Mouse (Mus musculus): ENCODE measurements around the gene Trak2. TPM values are rescaled to one million over a fixed set of nuclear protein-coding genes. Genes with fewer than 3 reads are reported as not detected.

Gene Trak2
- polyA plus RNA-seq, 1 experiment from 2014 or later = 20.4 TPM

- no peak overlapping the region for H3K27ac ChIP-seq (replicated peaks)
- no peak overlapping the region for H3K9ac ChIP-seq (replicated peaks)
- H3K9me3 ChIP-seq = no peaks in the 10 kb centered on the region
- 68% methylated on average over 5 of the region's 5 CpGs for WGBS
- H3K4me3 ChIP-seq = no peak overlapping the region
- ATAC-seq (ENCODE audit: low FRiP score, low read depth) = no peak
- 0 out of 2 replicates have a peak, but pooled peaks cover 2% of the 10 kb centered on the region for H3K4me1 ChIP-seq
- H3K4me2 ChIP-seq (replicated peaks) = no peak overlapping the region
- no peaks in the 10 kb centered on the region for H3K36me3 ChIP-seq
- no peaks in the 10 kb centered on the region for H3K27me3 ChIP-seq
Measured at GRCm38 (mm10) chr1:58952526-58952925, 20.7 kb downstream of the Trak2 start.

- H3K4me3 ChIP-seq = no peak overlapping the region
- no peak overlapping the region for H3K9ac ChIP-seq (replicated peaks)
- no peaks in the 10 kb centered on the region for H3K9me3 ChIP-seq
- no peaks in the 10 kb centered on the region for H3K27me3 ChIP-seq
- H3K27ac ChIP-seq (replicated peaks) = no peak overlapping the region
- ATAC-seq (ENCODE audit: low FRiP score, low read depth) = no peak
- no peak overlapping the region for H3K4me2 ChIP-seq (replicated peaks)
- H3K36me3 ChIP-seq = no peaks in the 10 kb centered on the region
- H3K4me1 ChIP-seq = 0 out of 2 replicates have a peak, but pooled peaks cover 2% of the 10 kb centered on the region
- 72% methylated on average over 4 of the region's 4 CpGs for WGBS
Measured at GRCm38 (mm10) chr1:58951841-58952240, 21.4 kb downstream of the Trak2 start.

- H3K9me3 ChIP-seq = no peaks in the 10 kb centered on the region
- WGBS = 35% methylated on average over 8 of the region's 8 CpGs
- H3K27me3 ChIP-seq = no peaks in the 10 kb centered on the region
- no peak overlapping the region for H3K9ac ChIP-seq (replicated peaks)
- 0 out of 2 replicates have a peak, but pooled peaks cover 2% of the 10 kb centered on the region for H3K4me1 ChIP-seq
- no peak for ATAC-seq (ENCODE audit: low FRiP score, low read depth)
- no peak overlapping the region for H3K27ac ChIP-seq (replicated peaks)
- H3K36me3 ChIP-seq = peaks cover 2% of the 10 kb centered on the region
- no peak overlapping the region for H3K4me3 ChIP-seq
- no peak overlapping the region for H3K4me2 ChIP-seq (replicated peaks)
Measured at GRCm38 (mm10) chr1:58950899-58951648, 22.2 kb downstream of the Trak2 start.

- 88% methylated on average over 6 of the region's 6 CpGs for WGBS
- ATAC-seq (ENCODE audit: low FRiP score, low read depth) = no peak
- Histone ChIP-seq H3K27me3 (no peaks in the 10 kb centered on the region), H3K4me2 (replicated peaks) (no peak overlapping the region), H3K4me1 (0 out of 2 replicates have a peak, but pooled peaks cover 2% of the 10 kb centered on the region), H3K9me3 (no peaks in the 10 kb centered on the region), H3K36me3 (peaks cover 17% of the 10 kb centered on the region), H3K27ac (replicated peaks) (no peak overlapping the region), H3K4me3 (no peak overlapping the region), H3K9ac (replicated peaks) (no peak overlapping the region)
Measured at GRCm38 (mm10) chr1:58949561-58950106, 23.6 kb downstream of the Trak2 start.

DNA sequence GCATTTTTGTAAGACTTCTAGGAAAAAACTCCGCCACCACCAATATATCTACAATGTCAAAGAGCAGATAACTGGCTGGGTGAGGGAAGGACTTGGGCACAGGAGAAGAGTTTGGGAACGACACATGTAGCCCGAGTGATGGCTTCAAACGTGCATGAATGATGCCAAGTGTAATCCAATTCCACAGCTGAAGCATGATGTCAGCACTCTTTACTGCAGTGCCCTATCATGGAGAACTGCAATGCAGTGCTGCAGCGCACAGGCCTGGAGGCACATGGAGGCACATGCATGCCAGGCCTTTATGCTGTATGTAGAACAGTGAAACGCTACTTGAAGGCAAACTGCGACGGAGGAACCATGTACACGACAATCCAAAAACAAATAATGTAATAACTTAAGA, 26.5 kb downstream of the Trak2 start:
- 95% methylated on average over 9 of the region's 9 CpGs for whole genome bisulfite sequencing
- Histone ChIP-seq H3K27me3 (no peaks in the 10 kb centered on the region), H3K9me3 (no peaks in the 10 kb centered on the region), H3K27ac (replicated peaks) (no peak overlapping the region), H3K4me3 (no peak overlapping the region), H3K4me1 (0 out of 2 replicates have a peak, but pooled peaks cover 1% of the 10 kb centered on the region), H3K9ac (replicated peaks) (no peak overlapping the region), H3K4me2 (replicated peaks) (no peak overlapping the region), H3K36me3 (peaks cover 18% of the 10 kb centered on the region)
- no peak for ATAC-seq (ENCODE audit: low FRiP score, low read depth)

- Histone ChIP-seq H3K27me3 (no peaks in the 10 kb centered on the region), H3K4me3 (no peak overlapping the region), H3K36me3 (peaks cover 18% of the 10 kb centered on the region), H3K4me1 (no peaks in the 10 kb centered on the region), H3K27ac (replicated peaks) (no peak overlapping the region), H3K9ac (replicated peaks) (no peak overlapping the region), H3K4me2 (replicated peaks) (no peak overlapping the region), H3K9me3 (no peaks in the 10 kb centered on the region)
- 94% methylated on average over 7 of the region's 7 CpGs for WGBS
- ATAC-seq (ENCODE audit: low FRiP score, low read depth) = no peak
Measured at GRCm38 (mm10) chr1:58945960-58946670, 27.1 kb downstream of the Trak2 start.

DNA sequence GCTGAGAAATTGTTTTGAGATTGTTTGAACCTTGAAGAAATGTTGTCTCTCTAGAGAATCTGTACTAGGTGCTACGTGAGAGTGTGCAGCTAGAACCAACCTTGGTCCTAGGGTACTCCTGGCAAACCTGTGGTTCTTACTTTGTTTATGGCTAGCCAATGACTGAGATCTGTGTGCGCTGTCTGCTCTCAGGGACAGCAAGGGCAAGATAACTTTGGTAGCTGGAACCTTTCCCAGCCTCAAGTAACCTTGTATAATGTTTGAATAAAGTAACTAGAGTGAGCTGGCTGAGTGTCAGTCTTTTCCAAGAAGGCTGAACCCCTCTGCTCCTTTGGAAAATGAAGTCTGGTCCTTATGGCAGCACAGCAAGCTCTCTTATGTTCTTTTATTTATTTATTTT, 27.7 kb downstream of the Trak2 start:
- no peak overlapping the region for H3K9ac ChIP-seq (replicated peaks)
- H3K4me1 ChIP-seq = no peaks in the 10 kb centered on the region
- no peaks in the 10 kb centered on the region for H3K27me3 ChIP-seq
- 100% methylated on average over 2 of the region's 2 CpGs for WGBS
- no peak overlapping the region for H3K27ac ChIP-seq (replicated peaks)
- peaks cover 19% of the 10 kb centered on the region for H3K36me3 ChIP-seq
- H3K9me3 ChIP-seq = no peaks in the 10 kb centered on the region
- H3K4me2 ChIP-seq (replicated peaks) = no peak overlapping the region
- no peak for ATAC-seq (ENCODE audit: low FRiP score, low read depth)
- no peak overlapping the region for H3K4me3 ChIP-seq

DNA sequence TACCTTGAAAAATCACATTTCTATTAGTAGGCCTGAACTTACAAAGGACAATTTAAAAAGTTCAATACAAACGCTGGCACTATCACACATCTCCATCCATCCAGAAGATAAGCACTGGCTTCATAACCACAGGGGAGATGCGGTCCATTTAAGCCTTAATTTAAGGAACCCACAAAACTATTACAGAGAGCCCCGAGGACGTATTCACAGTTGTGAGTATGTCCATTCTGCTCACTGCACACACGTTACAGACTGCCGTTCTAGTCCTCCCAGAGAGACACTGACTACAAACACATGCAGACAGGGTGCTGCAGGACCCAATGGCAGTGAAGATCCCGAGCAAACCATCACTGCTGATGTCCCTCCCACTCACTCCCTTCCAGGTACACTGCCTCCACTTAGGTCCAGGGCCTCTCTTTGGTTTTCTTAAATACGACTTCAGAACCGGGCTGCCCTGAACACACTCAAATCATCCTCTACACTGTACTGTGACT, 35.6 kb downstream of the Trak2 start:
- Histone ChIP-seq H3K36me3 (peaks cover 11% of the 10 kb centered on the region), H3K4me1 (no peaks in the 10 kb centered on the region), H3K4me3 (no peak overlapping the region), H3K4me2 (replicated peaks) (no peak overlapping the region), H3K9me3 (no peaks in the 10 kb centered on the region), H3K27ac (replicated peaks) (no peak overlapping the region), H3K27me3 (no peaks in the 10 kb centered on the region), H3K9ac (replicated peaks) (no peak overlapping the region)
- 94% methylated on average over 9 of the region's 9 CpGs for WGBS
- ATAC-seq (ENCODE audit: low FRiP score, low read depth) = no peak

- H3K27me3 ChIP-seq = no peaks in the 10 kb centered on the region
- peaks cover 11% of the 10 kb centered on the region for H3K36me3 ChIP-seq
- no peaks in the 10 kb centered on the region for H3K9me3 ChIP-seq
- H3K27ac ChIP-seq (replicated peaks) = no peak overlapping the region
- H3K4me3 ChIP-seq = no peak overlapping the region
- WGBS = 93% methylated on average over 10 of the region's 10 CpGs
- H3K4me2 ChIP-seq (replicated peaks) = no peak overlapping the region
- ATAC-seq (ENCODE audit: low FRiP score, low read depth) = no peak
- no peaks in the 10 kb centered on the region for H3K4me1 ChIP-seq
- no peak overlapping the region for H3K9ac ChIP-seq (replicated peaks)
Measured at GRCm38 (mm10) chr1:58936746-58937605, 36.3 kb downstream of the Trak2 start.

- 94% methylated on average over 5 of the region's 5 CpGs for WGBS
- 0 out of 2 replicates have a peak, but pooled peaks cover 4% of the 10 kb centered on the region for H3K9me3 ChIP-seq
- no peak overlapping the region for H3K4me3 ChIP-seq
- no peak overlapping the region for H3K27ac ChIP-seq (replicated peaks)
- no peak for ATAC-seq (ENCODE audit: low FRiP score, low read depth)
- no peak overlapping the region for H3K9ac ChIP-seq (replicated peaks)
- peaks cover 21% of the 10 kb centered on the region for H3K36me3 ChIP-seq
- H3K27me3 ChIP-seq = no peaks in the 10 kb centered on the region
- no peak overlapping the region for H3K4me2 ChIP-seq (replicated peaks)
- H3K4me1 ChIP-seq = no peaks in the 10 kb centered on the region
Measured at GRCm38 (mm10) chr1:58926664-58927063, 46.6 kb downstream of the Trak2 start.

DNA sequence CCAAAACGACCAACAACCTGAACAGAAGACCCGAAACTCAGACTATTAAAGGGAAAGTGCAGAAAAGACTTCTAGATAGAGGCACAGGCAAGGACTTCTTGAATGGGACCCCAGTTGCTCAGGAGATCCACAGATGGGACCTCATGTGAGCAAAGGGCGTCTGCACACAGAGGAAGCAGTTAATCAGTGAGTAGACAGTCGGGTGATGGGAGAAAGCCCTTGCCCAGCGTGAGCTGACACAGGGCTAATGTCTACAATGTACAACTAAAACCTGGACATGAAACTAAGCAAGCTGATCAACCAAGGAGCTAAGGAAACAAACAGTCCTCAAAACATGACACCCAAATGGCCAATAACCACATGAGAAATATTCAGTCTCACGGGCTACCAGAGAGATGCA, 55.7 kb downstream of the Trak2 start:
- H3K27ac ChIP-seq (replicated peaks) = no peak overlapping the region
- H3K4me1 ChIP-seq = no peaks in the 10 kb centered on the region
- no peaks in the 10 kb centered on the region for H3K27me3 ChIP-seq
- peaks cover 55% of the 10 kb centered on the region for H3K36me3 ChIP-seq
- H3K9me3 ChIP-seq = no peaks in the 10 kb centered on the region
- H3K9ac ChIP-seq (replicated peaks) = no peak overlapping the region
- no peak overlapping the region for H3K4me3 ChIP-seq
- WGBS = 91% methylated on average over 6 of the region's 6 CpGs
- H3K4me2 ChIP-seq (replicated peaks) = no peak overlapping the region
- no peak for ATAC-seq (ENCODE audit: low FRiP score, low read depth)
